Mouse (Mus musculus) kidney, adult 2 months (tissue): ENCODE measurements around the gene Opn4. TPM values are rescaled to one million over a fixed set of nuclear protein-coding genes. Genes with fewer than 3 reads are reported as not detected.

Experiments
- DNase-seq: peaks from one replicate; pipeline ENCODE4 v3.0.0; 2021
- H3K27ac ChIP-seq: fragments of 200-500 bp; 2 replicates; pipeline ENCODE4 v1.5.1; 2012; ENCODE audit warnings: low read depth, low read length, control low read depth, inconsistent platforms; ENCODE audit not compliant: insufficient read depth
- H3K27me3 ChIP-seq: fragments of 200-500 bp; replicated peaks from 2 replicates; pipeline ENCODE4 v1.6.1; 2012; ENCODE audit warnings: mild to moderate bottlenecking, moderate library complexity, low read length, inconsistent platforms; ENCODE audit not compliant: control insufficient read depth, insufficient read depth
- H3K36me3 ChIP-seq: fragments of 200-500 bp; 2 replicates; pipeline ENCODE4 v1.6.1; 2012; ENCODE audit warnings: mild to moderate bottlenecking, moderate library complexity, low read length, inconsistent platforms; ENCODE audit not compliant: control insufficient read depth, insufficient read depth
- H3K4me1 ChIP-seq: fragments of 200-500 bp; 2 replicates; pipeline ENCODE4 v1.6.1; 2011; ENCODE audit warnings: low read length; ENCODE audit not compliant: control insufficient read depth, insufficient read depth
- H3K4me3 ChIP-seq: fragments of 200-500 bp; 2 replicates; pipeline ENCODE4 v1.5.1; 2011; ENCODE audit warnings: mild to moderate bottlenecking, low read depth, low read length, control low read depth; ENCODE audit not compliant: insufficient read depth
- CTCF ChIP-seq: fragments of 200-500 bp; conservative IDR thresholded peaks from 2 replicates; pipeline ENCODE4 v1.5.1; 2011; ENCODE audit warnings: low read depth, mild to moderate bottlenecking, control low read depth, low read length, moderate library complexity, mixed read lengths; ENCODE audit not compliant: insufficient read depth, insufficient read length
- POLR2A ChIP-seq: fragments of 200-500 bp; IDR thresholded peaks from one replicate; pipeline ENCODE4 v1.6.1; 2011; ENCODE audit warnings: low read depth, low read length, control low read depth
- WGBS: fragments of 180-500 bp; shearing (Covaris S2); methylation state at CpG from one replicate; pipeline ENCODE4 v1.1.7; 2018; 5-methylcytosine and 5-hydroxymethylcytosine counted together
- polyA plus RNA-seq: library from polyadenylated mRNA; depleted of rRNA; stranded (reverse); fragments of >200 nt; gene quantifications from 2 replicates; pipeline ENCODE4 v1.2.3, GENCODE M21; 2012

The Opn4 gene
- polyA plus RNA-seq, 1 experiment, result not detected

GRCm38 (mm10) chr14:34590017-34590570 is 9.8 kb downstream of the Opn4 start:
- H3K4me1 ChIP-seq, result 0 out of 2 replicates have a peak, but pooled peaks cover 4% of the 10 kb centered on the region
- H3K27ac ChIP-seq, result no peak overlapping the region
- TF ChIP-seq CTCF (no peak), POLR2A (no peak)
- H3K27me3 ChIP-seq, result no peaks in the 10 kb centered on the region
- no peak overlapping the region for H3K4me3 ChIP-seq
- 89% methylated on average over 5 of the region's 5 CpGs for WGBS
- H3K36me3 ChIP-seq, result no peaks in the 10 kb centered on the region
- DNase-seq, result no peak

GRCm38 (mm10) chr14:34589185-34589713 is 10.7 kb downstream of the Opn4 start:
- no peak for TF ChIP-seq CTCF
- TF ChIP-seq POLR2A, result no peak
- H3K4me3 ChIP-seq, result no peak overlapping the region
- no peaks in the 10 kb centered on the region for H3K36me3 ChIP-seq
- no peak overlapping the region for H3K27ac ChIP-seq
- 0 out of 2 replicates have a peak, but pooled peaks cover 4% of the 10 kb centered on the region for H3K4me1 ChIP-seq
- no peaks in the 10 kb centered on the region for H3K27me3 ChIP-seq
- WGBS, result 93% methylated on average over 8 of the region's 8 CpGs
- DNase-seq, result no peak

GRCm38 (mm10) chr14:34588498-34588897 is 11.4 kb downstream of the Opn4 start, which contains the start of gene Ldb3:
TSS of gene Ldb3 (minus strand) at chr14:34588682.
- Histone ChIP-seq H3K27ac (no peak within 1 kb of the TSS), H3K27me3 (no peaks in the 10 kb centered on the region), H3K36me3 (no peaks in the 10 kb centered on the region), H3K4me3 (no peak within 1 kb of the TSS), H3K4me1 (0 out of 2 replicates have a peak, but pooled peaks cover 4% of the 10 kb centered on the region)
- WGBS, result 60% methylated on average over 8 of the region's 8 CpGs
- TF ChIP-seq CTCF (no peak), POLR2A (no peak)
- DNase-seq, result no peak

- H3K4me3 ChIP-seq, result no peak overlapping the region
- no peaks in the 10 kb centered on the region for H3K27me3 ChIP-seq
- H3K27ac ChIP-seq, result no peak overlapping the region
- TF ChIP-seq CTCF (no peak), POLR2A (no peak)
- no peaks in the 10 kb centered on the region for H3K36me3 ChIP-seq
- H3K4me1 ChIP-seq, result 0 out of 2 replicates have a peak, but pooled peaks cover 4% of the 10 kb centered on the region
- WGBS, result 52% methylated on average over 5 of the region's 5 CpGs
- DNase-seq, result peak; percentile 81
Observed at GRCm38 (mm10) chr14:34588005-34588404, 11.9 kb downstream of the Opn4 start.

GRCm38 (mm10) chr14:34586871-34587270 is 13.1 kb downstream of the Opn4 start:
- TF ChIP-seq POLR2A (no peak), CTCF (no peak)
- no peaks in the 10 kb centered on the region for H3K27me3 ChIP-seq
- H3K27ac ChIP-seq, result no peak overlapping the region
- H3K4me1 ChIP-seq, result 0 out of 2 replicates have a peak, but pooled peaks cover 7% of the 10 kb centered on the region
- 92% methylated on average over 3 of the region's 3 CpGs for WGBS
- no peak overlapping the region for H3K4me3 ChIP-seq
- no peaks in the 10 kb centered on the region for H3K36me3 ChIP-seq
- DNase-seq, result no peak

GRCm38 (mm10) chr14:34585358-34586105 is 14.4 kb downstream of the Opn4 start:
- Histone ChIP-seq H3K4me3 (no peak overlapping the region), H3K27me3 (no peaks in the 10 kb centered on the region), H3K36me3 (no peaks in the 10 kb centered on the region), H3K4me1 (0 out of 2 replicates have a peak, but pooled peaks cover 7% of the 10 kb centered on the region), H3K27ac (no peak overlapping the region)
- 76% methylated on average over 9 of the region's 9 CpGs for WGBS
- TF ChIP-seq POLR2A (no peak), CTCF (no peak)
- DNase-seq, result peak; percentile 47
